Mouse (Mus musculus) right cerebral cortex, postnatal 4 days (tissue): ENCODE measurements at regions not wholly inside any gene's neighbourhood (a gene's known extent, or its start where the extent isn't known, plus 50 kb on each side); places are given as distances from the start of the nearest gene placed in this dataset.
"Not testable (repeated sequence)": the region's sequence is repeated elsewhere in the genome, so short reads cannot be mapped to it uniquely, and the experiment has no call there.

Experiments
- DNase-seq: peaks from one replicate; pipeline ENCODE4 v3.0.0-alpha.2; 2022

DNA sequence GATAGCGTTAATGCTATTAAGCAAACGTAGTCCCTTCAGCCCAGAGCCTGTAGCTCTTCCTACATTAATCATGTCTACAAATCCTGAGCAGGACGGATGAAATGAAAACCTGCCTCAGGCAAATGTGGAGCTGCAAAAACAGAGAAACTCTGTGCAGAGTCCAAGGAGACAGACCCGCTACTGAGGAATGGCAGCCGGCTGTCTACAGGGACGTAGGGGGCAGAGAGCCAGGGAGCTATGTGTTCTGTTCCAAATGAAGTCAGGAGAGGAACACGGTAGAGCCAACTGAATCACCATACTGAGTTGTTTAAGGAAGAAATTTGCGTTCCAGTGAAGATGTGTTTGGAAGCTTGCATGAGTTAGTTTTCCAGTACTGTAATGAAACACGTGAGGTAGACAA, 217.3 kb downstream of the Matn1 start:
- no peak for DNase-seq

DNA sequence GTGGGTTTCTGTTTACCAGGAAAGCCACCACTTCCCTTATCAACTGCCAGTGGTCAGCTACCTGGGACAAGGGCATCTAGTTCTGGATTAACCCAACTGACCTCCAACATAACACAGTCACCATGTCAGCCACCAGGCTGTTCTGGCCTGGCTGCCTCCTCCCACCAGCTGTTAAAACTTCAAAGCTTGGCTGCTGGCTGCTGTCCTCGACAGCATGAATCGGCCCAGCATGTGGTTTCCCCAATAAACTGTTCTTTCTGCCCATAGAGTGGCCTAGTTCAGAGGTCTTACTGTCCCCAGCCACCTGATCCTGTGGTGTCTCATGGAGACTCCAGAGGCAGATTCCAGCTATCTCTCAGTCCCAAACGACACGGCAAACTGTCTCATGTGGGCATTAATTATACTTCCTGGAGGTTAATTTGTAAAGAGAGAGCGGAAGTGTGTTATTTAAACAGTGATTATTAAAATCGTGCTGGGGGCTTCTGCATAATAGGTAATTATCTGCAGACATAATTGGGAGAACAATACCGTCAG, 219.7 kb downstream of the Matn1 start:
- DNase-seq, result no peak

DNA sequence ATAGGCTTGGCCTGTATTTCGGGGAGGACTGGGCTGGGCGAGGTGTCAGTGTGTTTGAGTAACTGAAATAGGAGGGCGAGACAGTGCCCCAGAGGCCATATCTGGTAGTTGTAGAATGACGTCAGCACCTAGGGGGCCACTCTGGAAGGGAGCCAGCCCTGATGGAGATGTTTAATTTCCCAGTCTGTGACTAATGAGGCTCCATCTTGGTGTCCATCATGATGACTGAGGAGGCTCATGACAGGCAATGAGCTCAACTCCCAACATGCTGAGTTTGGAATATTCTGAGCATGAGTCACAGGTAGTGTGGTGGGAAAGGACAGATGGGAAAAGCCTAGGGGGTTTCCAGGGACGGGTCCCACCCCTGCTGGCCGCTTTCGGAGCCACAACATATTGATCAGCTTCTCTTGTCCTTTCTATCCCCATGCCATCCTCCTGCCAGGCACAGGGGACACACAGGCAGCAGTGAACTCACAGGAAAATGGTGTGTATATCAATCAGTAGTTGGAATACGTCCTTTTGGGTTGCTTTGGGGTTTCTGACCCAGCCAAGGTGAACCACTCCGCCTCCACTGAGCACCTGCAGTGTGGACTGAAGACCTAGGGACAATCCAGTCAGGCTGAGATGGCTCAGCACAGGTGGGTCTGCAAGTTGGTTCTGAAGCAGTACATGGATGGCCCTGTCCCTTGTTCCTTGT, 222.5 kb downstream of the Matn1 start:
- no peak for DNase-seq

- DNase-seq, result no peak
Observed at GRCm38 (mm10) chr4:131167921-131168320, 223.7 kb downstream of the Matn1 start.

DNA sequence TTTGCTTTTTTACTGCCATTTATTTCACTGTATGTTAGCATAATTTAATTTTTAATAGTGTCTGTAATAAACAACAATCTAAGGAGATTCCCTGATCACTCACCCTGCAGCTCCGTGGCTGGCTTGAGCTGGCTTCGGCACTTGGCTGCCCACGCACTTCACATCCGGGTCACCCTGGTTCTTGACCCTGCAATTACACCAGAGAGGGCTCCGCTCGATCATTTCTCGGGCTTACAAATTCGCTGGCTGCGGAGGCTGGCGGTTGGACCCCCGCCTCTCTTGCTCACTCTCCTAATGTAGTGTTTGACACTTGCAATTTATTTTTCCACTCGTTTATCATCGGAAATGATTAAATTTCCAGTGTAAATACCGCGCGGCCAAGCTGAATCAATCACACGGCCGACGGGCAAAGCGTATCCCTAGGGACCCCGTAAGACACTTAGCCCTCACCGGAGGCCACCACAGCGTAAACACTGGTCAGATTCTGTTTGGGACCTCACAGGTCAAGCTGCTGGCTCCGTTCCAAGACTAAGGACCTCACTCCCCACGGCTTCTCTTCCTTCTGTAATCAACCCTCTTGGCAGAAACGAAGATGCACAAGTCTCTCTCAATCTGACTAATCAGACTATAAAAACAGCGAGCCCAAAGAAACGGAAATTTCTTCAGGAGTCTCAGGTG, 229.7 kb downstream of the Matn1 start:
- DNase-seq, result no peak

DNA sequence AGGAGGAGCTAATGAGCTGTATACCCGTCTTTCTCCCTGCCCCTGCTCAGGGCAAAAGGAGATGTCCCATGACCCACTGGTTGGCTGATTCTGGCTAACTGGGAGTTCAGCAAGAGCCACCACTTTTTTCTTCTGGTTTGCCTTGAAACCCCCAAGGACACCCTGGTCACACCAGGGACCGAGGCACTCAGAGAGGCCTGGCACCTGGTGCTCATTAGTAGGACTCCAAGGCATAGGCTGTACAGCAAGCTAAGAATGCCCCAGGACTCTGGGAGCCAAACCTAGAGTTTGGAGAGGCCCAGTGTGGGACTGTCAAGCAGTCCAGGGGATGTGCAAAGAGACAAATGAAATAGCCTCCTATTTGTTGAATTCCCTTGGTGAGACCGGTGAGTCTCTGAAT, 232.5 kb downstream of the Matn1 start:
- no peak for DNase-seq

- DNase-seq, result no peak
Observed at GRCm38 (mm10) chr4:131177889-131178288, 233.7 kb downstream of the Matn1 start.

DNA sequence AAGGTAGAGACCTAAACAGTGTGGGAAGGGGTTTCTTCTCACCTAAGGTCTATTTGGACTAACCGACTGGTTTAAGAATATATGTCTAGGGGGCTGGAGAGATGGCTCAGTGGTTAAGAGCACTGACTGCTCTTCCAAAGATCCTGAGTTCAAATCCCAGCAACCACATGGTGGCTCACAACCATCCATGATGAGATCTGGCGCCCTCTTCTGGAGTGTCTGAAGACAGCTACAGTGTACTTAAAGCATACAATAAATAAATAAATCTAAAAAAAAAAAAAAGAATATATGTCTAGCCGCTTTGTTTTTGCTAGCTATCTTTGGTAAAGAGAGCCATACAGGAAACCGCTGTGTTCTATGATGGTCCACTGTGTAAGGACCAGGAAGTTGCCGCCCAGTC, 234.5 kb downstream of the Matn1 start:
- not testable (repeated sequence) for DNase-seq

- DNase-seq, result no peak
Observed at GRCm38 (mm10) chr4:131188066-131188465, 243.9 kb downstream of the Matn1 start.

- no peak for DNase-seq
Observed at GRCm38 (mm10) chr4:131191106-131191880, 247.1 kb downstream of the Matn1 start.

DNA sequence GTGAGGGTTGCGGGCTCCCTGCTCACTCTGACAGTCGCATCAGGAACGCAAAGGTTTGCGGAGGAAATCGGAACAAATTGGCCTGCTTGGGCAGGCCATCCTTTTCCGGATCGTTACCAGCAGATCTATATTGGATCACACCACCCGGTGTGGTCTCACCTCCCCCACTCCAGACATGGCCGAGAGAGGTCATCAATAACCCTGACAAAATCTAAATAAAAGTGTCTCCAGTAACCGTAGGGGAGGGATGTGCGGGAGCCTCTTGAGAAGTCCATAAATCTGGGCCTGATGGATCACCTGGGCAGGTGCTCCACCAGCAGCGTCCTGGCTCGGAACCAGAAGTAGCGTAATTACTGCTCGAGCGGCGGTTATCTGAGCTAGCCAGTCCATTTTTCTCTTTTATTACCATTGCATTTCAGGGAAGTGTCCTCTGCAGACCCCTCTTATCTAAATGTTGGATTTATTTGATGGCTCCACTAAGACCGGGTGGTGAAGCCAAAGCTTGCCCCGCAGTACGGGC, 249.8 kb downstream of the Matn1 start:
- no peak for DNase-seq

DNA sequence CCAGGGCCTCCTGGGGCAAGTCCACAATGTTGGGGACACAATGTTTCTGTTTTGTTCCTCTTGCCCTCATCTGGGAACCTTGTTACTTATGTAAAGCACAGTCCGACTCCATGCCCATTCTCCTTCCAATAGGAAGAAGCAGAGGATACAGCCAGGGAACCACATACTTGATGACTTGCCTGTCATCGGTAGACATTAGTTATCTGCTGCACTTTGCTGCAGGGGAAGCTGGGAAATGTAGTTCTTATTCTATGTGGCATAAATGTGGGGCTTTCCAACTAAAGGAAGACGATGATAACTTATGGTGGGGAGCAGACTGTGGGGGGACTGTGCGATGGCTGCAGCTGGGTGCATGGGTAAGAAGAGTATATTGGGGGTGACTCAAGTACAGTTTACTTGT, 252.0 kb downstream of the Matn1 start:
- DNase-seq, result no peak

GRCm38 (mm10) chr4:131203721-131204120, 259.5 kb downstream of the Matn1 start:
- DNase-seq, result no peak

DNA sequence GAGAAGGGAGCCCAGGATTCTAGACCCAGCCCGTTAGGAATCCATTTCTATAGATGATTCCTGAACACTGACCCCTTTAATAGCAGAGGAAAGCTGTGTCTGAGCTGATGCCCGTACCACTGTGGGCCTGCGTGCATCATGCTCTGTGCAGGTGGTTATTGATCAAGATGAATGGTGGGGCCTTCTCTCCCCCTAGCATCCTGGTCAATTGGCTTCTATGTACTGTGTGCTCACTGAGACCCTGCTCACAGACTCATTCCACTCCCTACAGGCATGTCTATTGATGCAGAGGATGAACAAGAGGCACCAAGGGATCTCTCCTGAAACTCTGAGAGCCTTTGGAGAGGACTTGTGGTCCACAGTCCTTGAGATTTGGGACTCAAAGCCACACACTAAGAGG, 260.5 kb downstream of the Matn1 start:
- no peak for DNase-seq

- no peak for DNase-seq
Observed at GRCm38 (mm10) chr4:131205127-131205526, 260.9 kb downstream of the Matn1 start.

- DNase-seq, result no peak
Observed at GRCm38 (mm10) chr4:131205685-131206084, 261.5 kb downstream of the Matn1 start.

GRCm38 (mm10) chr4:131206181-131206885, 262.1 kb downstream of the Matn1 start:
- DNase-seq, result no peak

- no peak for DNase-seq
Observed at GRCm38 (mm10) chr4:131206886-131207200, 262.7 kb downstream of the Matn1 start.

DNA sequence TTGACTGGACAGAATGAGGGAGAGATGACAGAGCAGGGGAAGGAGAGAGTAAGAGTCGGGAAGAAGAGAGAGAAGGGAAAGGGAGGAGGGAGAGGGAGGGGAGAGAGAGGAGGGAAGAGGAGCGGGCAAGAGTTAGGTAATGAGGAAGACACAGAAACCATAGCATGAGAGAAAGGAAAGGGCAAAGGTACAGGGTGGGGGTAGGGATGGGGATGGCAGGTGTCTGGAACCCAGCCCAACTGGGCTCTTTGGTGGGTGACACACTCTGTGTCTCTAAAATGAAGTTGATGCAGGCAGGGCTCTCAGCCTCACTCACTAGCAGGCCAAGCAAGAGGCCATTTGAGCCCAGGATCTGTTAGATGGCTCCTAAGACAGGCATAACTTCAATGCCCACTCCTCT, 263.1 kb downstream of the Matn1 start:
- no peak for DNase-seq

GRCm38 (mm10) chr4:131208166-131208565, 264.0 kb downstream of the Matn1 start:
- DNase-seq, result no peak

GRCm38 (mm10) chr4:131208637-131209036, 264.5 kb downstream of the Matn1 start:
- DNase-seq, result no peak

DNA sequence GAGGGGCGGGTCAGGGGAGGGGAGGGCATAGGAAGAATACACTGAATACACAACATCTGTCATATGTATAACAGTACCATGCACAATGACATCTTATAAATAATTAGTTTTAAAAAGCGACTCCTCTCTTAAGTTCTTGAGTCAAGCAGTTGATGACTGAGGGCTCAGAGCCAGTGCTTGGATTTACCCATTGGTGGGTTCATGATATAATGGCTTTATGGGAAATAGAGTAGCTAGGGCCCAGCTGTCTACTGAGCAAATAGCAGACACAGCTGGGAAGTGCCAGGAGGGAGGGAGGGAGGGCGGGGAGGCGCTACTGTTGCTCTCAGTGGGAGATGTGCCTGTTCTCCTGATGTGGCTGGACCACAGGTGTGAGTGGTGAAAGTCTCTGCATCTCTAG, 268.5 kb downstream of the Matn1 start:
- no peak for DNase-seq

GRCm38 (mm10) chr4:131215682-131216081, 271.5 kb downstream of the Matn1 start:
- no peak for DNase-seq
